ENCODE assay signal across 18 mouse cellular contexts in the genomic region with DNA sequence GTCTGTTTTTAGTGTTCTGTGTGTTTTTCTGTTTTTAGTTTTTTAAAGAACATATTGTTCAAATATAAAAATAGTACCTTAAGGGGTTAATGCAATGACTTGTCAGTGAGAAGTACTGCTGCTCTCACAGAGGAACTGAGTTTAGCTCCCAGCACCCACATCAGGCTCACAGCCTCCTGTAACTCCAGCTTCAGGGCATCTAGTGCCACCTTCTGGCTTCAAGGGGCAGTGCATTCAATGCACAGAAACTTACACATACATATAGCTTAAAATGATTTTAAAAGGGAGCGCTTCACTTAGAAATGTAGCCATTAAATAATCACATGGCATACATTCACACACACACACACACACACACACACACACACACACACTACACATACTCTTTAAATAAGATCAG.
DNase-seq lines count a peak whose midpoint lies in the region; ATAC-seq and TF ChIP-seq lines count a peak whose summit lies in the region.
"Had no signal": no experiment of that assay in that cellular context is flagged by ENCODE, and none has a peak within 500 bp of the region (broad histone marks: within the 10 kb centered on the region; RNA-seq: fewer than 3 reads in every experiment).

No protein-coding gene starts in this region.

- no peak for DNase-seq in kidney, adult 11 months
- DNase-seq in lung, embryonic 14.5 days, result no peak
- no peak for DNase-seq in lung, postnatal 10 days
- peak; percentile 29 for DNase-seq in MEL (ENCODE audit: low read depth, low spot score)
- no peak for DNase-seq in right cerebral cortex, adult 18-20 months
- DNase-seq: adrenal gland, adult 2 months; cerebellum, adult 9-10 months; heart, adult 18-20 months; heart, postnatal 14 days; kidney, postnatal 10 days; right cerebral cortex, postnatal 4 days; thymus, postnatal 25 days had no signal

- TF ChIP-seq CTCF in lung, embryonic 14.5 days (IDR thresholded peaks at IDR 0.05; ENCODE audit: low read depth), result peak; percentile 49
- TF ChIP-seq CTCF in MEL (IDR thresholded peaks at IDR 0.05 in 2 of 3, conservative IDR thresholded peaks at IDR 0.05 in 1 of 3; ENCODE audit: control insufficient read depth in 1 of 3, insufficient read depth in 1 of 3, low read depth in 2 of 3, low read length in 3 of 3, poor library complexity in 1 of 3, severe bottlenecking in 1 of 3), result peak; percentile 34 to 53 (median 52); a peak in 5 of 6 replicates

- H3K36me3 ChIP-seq in kidney, embryonic 16.5 days (ENCODE audit: insufficient read depth, low read length), result peaks cover 19% of the 10 kb centered on the region
- H3K36me3 ChIP-seq in lung, embryonic 14.5 days (ENCODE audit: insufficient read depth), result peaks cover 13% of the 10 kb centered on the region; the same call in 1 of the 2 replicates
- H3K36me3 ChIP-seq in MEL (ENCODE audit: control insufficient read depth in 1 of 2, insufficient read depth in 2 of 2, low read length in 2 of 2), result peaks cover 0 to 10% of the 10 kb centered on the region in 2 experiments; a peak in 2 of 4 replicates
- H3K36me3 ChIP-seq in myocyte (ENCODE audit: control insufficient read depth, insufficient read depth), result peaks cover 17% of the 10 kb centered on the region
- H3K36me3 ChIP-seq: neural tube, embryonic 12.5 days had no signal

- H3K27ac ChIP-seq in kidney, embryonic 16.5 days (ENCODE audit: low read length), result peak overlapping the region; percentile 11; the same call in 1 of the 2 replicates
- H3K27ac ChIP-seq in lung, embryonic 14.5 days (ENCODE audit: low read depth), result no peak overlapping the region
- no peak overlapping the region for H3K27ac ChIP-seq in MEL (ENCODE audit: control insufficient read depth, low read depth, low read length)
- H3K27ac ChIP-seq: embryonic facial prominence, embryonic 15.5 days; neural tube, embryonic 12.5 days had no signal

- no peak for ATAC-seq in kidney, embryonic 16.5 days (ENCODE audit: low FRiP score, low TSS enrichment)
- no peak for ATAC-seq in lung, embryonic 14.5 days (ENCODE audit: insufficient read depth)
- ATAC-seq: hindbrain, embryonic 16.5 days; midbrain, embryonic 16.5 days had no signal

- H3ac ChIP-seq in myocyte (ENCODE audit: control insufficient read depth, insufficient read length), result no peak overlapping the region

- peaks cover 10% of the 10 kb centered on the region; the same call in 1 of the 2 replicates for H3K9me3 ChIP-seq in kidney, embryonic 16.5 days (ENCODE audit: low read length)
- peaks cover 8% of the 10 kb centered on the region; the same call in 1 of the 2 replicates for H3K9me3 ChIP-seq in lung, embryonic 14.5 days (ENCODE audit: low read depth, low read length)
- H3K9me3 ChIP-seq in MEL (replicated peaks; ENCODE audit: insufficient read depth, low read length), result no peaks in the 10 kb centered on the region
- H3K9me3 ChIP-seq: embryonic facial prominence, embryonic 15.5 days had no signal

- no peaks in the 10 kb centered on the region for H3K27me3 ChIP-seq in kidney, embryonic 16.5 days (ENCODE audit: insufficient read depth, low read length)
- H3K27me3 ChIP-seq in lung, embryonic 14.5 days (ENCODE audit: insufficient read depth, low read length), result no peaks in the 10 kb centered on the region
- H3K27me3 ChIP-seq in MEL (ENCODE audit: control insufficient read depth in 1 of 2, insufficient read depth in 2 of 2, low read length in 2 of 2) (no peaks in the 10 kb centered on the region; a peak in 1 of 4 replicates), myocyte (ENCODE audit: control insufficient read depth, insufficient read depth, insufficient read length) (no peaks in the 10 kb centered on the region)
- H3K27me3 ChIP-seq: embryonic facial prominence, embryonic 15.5 days; neural tube, embryonic 12.5 days had no signal

- H3K9ac ChIP-seq in kidney, embryonic 16.5 days (replicated peaks; ENCODE audit: low read length), result no peak overlapping the region
- H3K9ac ChIP-seq in lung, embryonic 14.5 days, result no peak overlapping the region
- H3K9ac ChIP-seq in MEL (ENCODE audit: control insufficient read depth, low read depth, low read length, poor library complexity, severe bottlenecking), result no peak overlapping the region
- H3K9ac ChIP-seq: embryonic facial prominence, embryonic 15.5 days; neural tube, embryonic 12.5 days had no signal

- TF ChIP-seq EP300 in MEL (IDR thresholded peaks at IDR 0.05; ENCODE audit: low read depth in 1 of 2, low read length in 2 of 2), result no peak

- WGBS in kidney, embryonic 16.5 days, result 100% methylated on average over 1 of the region's 1 CpGs
- 92% methylated on average over 1 of the region's 1 CpGs for WGBS in lung, embryonic 14.5 days

- no peak for TF ChIP-seq POLR2A in MEL (IDR thresholded peaks at IDR 0.05; ENCODE audit: control insufficient read depth in 1 of 2, insufficient read depth in 1 of 2, low read depth in 1 of 2, low read length in 2 of 2, poor library complexity in 1 of 2)
- TF ChIP-seq POLR2A in myocyte (IDR thresholded peaks at IDR 0.05; ENCODE audit: insufficient read length, low read depth), result no peak

- peaks cover 52% of the 10 kb centered on the region for H3K4me1 ChIP-seq in kidney, embryonic 16.5 days (ENCODE audit: insufficient read depth, low read length)
- no peaks in the 10 kb centered on the region for H3K4me1 ChIP-seq in lung, embryonic 14.5 days (ENCODE audit: insufficient read depth)
- H3K4me1 ChIP-seq in MEL (ENCODE audit: control insufficient read depth in 1 of 2, insufficient read depth in 2 of 2, low read length in 2 of 2), result peaks cover 2 to 3% of the 10 kb centered on the region in 2 experiments; a peak in 3 of 4 replicates

- H3K4me3 ChIP-seq in kidney, embryonic 16.5 days (ENCODE audit: low read length), result no peak overlapping the region
- no peak overlapping the region for H3K4me3 ChIP-seq in lung, embryonic 14.5 days (ENCODE audit: low read depth, low read length)
- H3K4me3 ChIP-seq in MEL (ENCODE audit: control insufficient read depth in 1 of 2, insufficient read depth in 1 of 2, low read depth in 2 of 2, low read length in 2 of 2) (no peak overlapping the region), myocyte (no peak overlapping the region)
- H3K4me3 ChIP-seq: embryonic facial prominence, embryonic 15.5 days; neural tube, embryonic 12.5 days had no signal

- H3K4me2 ChIP-seq in kidney, embryonic 16.5 days (replicated peaks; ENCODE audit: low read depth, low read length), result no peak overlapping the region
- H3K4me2 ChIP-seq in lung, embryonic 14.5 days, result no peak overlapping the region
- peak overlapping the region; percentile 87 for H3K4me2 ChIP-seq in myocyte (ENCODE audit: low read depth)
- H3K4me2 ChIP-seq: embryonic facial prominence, embryonic 15.5 days; neural tube, embryonic 12.5 days had no signal

- no peaks in the 10 kb centered on the region for H3K79me2 ChIP-seq in MEL (ENCODE audit: control insufficient read depth, insufficient read depth, low read length, poor library complexity)
- peaks cover 69% of the 10 kb centered on the region for H3K79me2 ChIP-seq in myocyte (ENCODE audit: control insufficient read depth, insufficient read depth)

- peak; percentile 53 for TF ChIP-seq RAD21 in MEL (IDR thresholded peaks at IDR 0.05; ENCODE audit: low read depth, low read length)

TF ChIP-seq in MEL, 35 proteins besides CTCF, POLR2A, EP300 and RAD21:
- TF ChIP-seq MAFK (IDR thresholded peaks at IDR 0.05; ENCODE audit: borderline replicate concordance, low read depth, low read length) (no peak), SMC3 (IDR thresholded peaks at IDR 0.05; ENCODE audit: low read depth, low read length) (peak; percentile 50)

TF ChIP-seq in myocyte, 11 proteins besides CTCF, POLR2A, EP300 and RAD21:
- no peak for TF ChIP-seq TCF12 (IDR thresholded peaks at IDR 0.05; ENCODE audit: insufficient read depth, poor library complexity, severe bottlenecking)
- TF ChIP-seq MYOG (IDR thresholded peaks at IDR 0.05; ENCODE audit: control insufficient read depth in 1 of 3, insufficient read depth in 1 of 3, insufficient read length in 2 of 3, low read depth in 2 of 3), result no peak
- TF ChIP-seq POLR2AphosphoS2 (IDR thresholded peaks at IDR 0.05; ENCODE audit: insufficient read length, low read depth), result no peak
TF ChIP-seq in myocyte: peak in this region for 0.
